Mouse (Mus musculus) heart, embryonic 11.5 days (tissue): ENCODE data around the gene Usf1. TPM values are rescaled to one million over a fixed set of nuclear protein-coding genes. Genes with fewer than 3 reads are reported as not detected.

Source experiments
- ATAC-seq: fragments of 200-750 bp; cut with Nextera tagmentation; replicated peaks from 2 replicates; pipeline ENCODE4 v1.8.0; 2017; ENCODE audit warnings: moderate library complexity; ENCODE audit not compliant: insufficient number of reproducible peaks, low FRiP score, low TSS enrichment
- H3K27ac ChIP-seq: fragments of 300-500 bp; sonication (generic); 2 replicates; pipeline ENCODE4 v1.5.1; 2014; ENCODE audit warnings: mild to moderate bottlenecking, low read depth, low read length
- H3K27me3 ChIP-seq: fragments of 300-500 bp; sonication (generic); 2 replicates; pipeline ENCODE4 v1.6.1; 2014; ENCODE audit warnings: mild to moderate bottlenecking, low read length, mixed read lengths; ENCODE audit not compliant: control insufficient read depth, insufficient read depth
- H3K36me3 ChIP-seq: fragments of 300-500 bp; sonication (generic); 2 replicates; pipeline ENCODE4 v1.6.1; 2014; ENCODE audit warnings: mild to moderate bottlenecking, low read length, moderate library complexity, mixed read lengths; ENCODE audit not compliant: control insufficient read depth, insufficient read depth
- H3K4me1 ChIP-seq: fragments of 300-500 bp; sonication (generic); 2 replicates; pipeline ENCODE4 v1.6.1; 2014; ENCODE audit warnings: low read length; ENCODE audit not compliant: control insufficient read depth, insufficient read depth
- H3K4me2 ChIP-seq: fragments of 300-500 bp; sonication (generic); 2 replicates; pipeline ENCODE4 v1.6.1; 2014; ENCODE audit warnings: mild to moderate bottlenecking, moderate library complexity
- H3K4me3 ChIP-seq: fragments of 300-500 bp; sonication (generic); 2 replicates; pipeline ENCODE4 v1.5.1; 2014; ENCODE audit warnings: low read depth, low read length
- H3K9ac ChIP-seq: fragments of 300-500 bp; sonication (generic); 2 replicates; pipeline ENCODE4 v1.6.1; 2014; ENCODE audit warnings: mild to moderate bottlenecking, low read depth, low read length, moderate library complexity
- H3K9me3 ChIP-seq: fragments of 300-500 bp; sonication (generic); replicated peaks from 2 replicates; pipeline ENCODE4 v1.6.1; 2016; ENCODE audit warnings: low read length; ENCODE audit not compliant: control insufficient read depth
- WGBS: fragments of 180-500 bp; shearing (Covaris S2); extraction: QIAGEN DNeasy Blood & Tissue Kit; methylation state at CpG from one replicate; pipeline ENCODE4 v1.1.7; 2014; ENCODE audit not compliant: insufficient replicate concordance; 5-methylcytosine and 5-hydroxymethylcytosine counted together
- polyA plus RNA-seq: library from polyadenylated mRNA; unstranded; fragments of >200 nt; fragmentation: Nextera tagmentation; extraction: Ambion mirVana; gene quantifications from 2 replicates; pipeline ENCODE4 v1.2.1, GENCODE M21; 2014

The Usf1 gene
- polyA plus RNA-seq, 1 experiment from 2014 or later: 53.3 TPM

DNA sequence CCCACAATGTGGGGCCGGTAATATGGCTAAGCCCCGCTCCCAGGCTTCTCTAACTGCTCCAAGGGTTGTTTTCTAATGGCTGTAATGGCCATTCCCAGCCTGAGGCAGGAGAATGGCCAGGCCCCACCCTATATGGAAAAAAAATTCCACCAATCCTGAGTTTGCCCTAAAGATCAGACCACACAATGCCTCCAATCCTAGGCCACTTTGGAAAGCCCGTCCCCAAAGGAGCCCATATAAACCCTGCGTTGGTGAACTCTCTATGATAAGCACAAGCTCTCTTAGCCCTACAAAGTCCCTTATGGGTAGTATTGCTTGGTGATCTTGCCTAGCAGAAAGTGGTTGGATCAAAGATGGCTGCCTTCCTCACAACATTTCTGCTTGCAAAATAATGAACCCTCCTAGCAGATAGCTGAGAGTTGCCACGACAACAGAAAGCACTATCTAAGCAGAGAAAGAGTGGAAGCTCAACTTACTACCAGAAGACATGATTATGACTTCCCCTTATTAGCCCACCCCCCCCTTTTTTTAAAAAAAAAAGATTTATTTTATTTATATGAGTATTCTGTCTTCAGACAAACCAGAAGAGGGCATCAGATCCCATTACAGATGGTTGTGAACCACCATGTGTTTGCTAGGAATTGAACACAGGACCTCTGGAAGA, 54.8 kb downstream of the Usf1 start:
- ATAC-seq: no peak
- Histone ChIP-seq H3K4me2 (no peak overlapping the region), H3K9me3 (no peaks in the 10 kb centered on the region), H3K4me1 (peaks cover 7% of the 10 kb centered on the region; the same call in 1 of the 2 replicates), H3K27ac (no peak overlapping the region), H3K36me3 (peaks cover 23% of the 10 kb centered on the region), H3K9ac (no peak overlapping the region), H3K4me3 (no peak overlapping the region), H3K27me3 (no peaks in the 10 kb centered on the region)
- 90% methylated on average over 5 of the region's 5 CpGs for WGBS

DNA sequence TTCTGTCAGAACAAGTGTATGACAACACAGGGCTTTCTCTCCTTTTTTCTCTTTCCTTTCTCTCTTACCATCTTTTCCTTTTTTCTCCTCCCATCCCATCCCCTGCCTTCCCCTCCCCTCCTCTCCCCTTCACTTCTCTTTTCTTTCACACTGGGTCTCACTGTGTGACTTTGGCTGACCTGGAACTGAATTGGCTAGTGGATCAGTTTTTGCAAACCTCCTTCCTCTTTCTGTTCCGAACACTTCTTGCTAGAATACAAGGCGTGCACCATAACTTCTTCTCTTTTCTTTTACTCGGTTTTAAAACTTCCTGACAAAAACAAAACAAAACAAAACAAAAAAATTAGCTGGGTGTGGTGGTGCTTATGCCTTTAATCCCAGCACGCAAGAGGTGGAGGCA, 55.5 kb downstream of the Usf1 start:
- WGBS: 74% methylated on average over 4 of the region's 4 CpGs
- H3K9ac ChIP-seq: no peak overlapping the region
- H3K4me2 ChIP-seq: no peak overlapping the region
- H3K4me3 ChIP-seq: no peak overlapping the region
- peaks cover 7% of the 10 kb centered on the region; the same call in 1 of the 2 replicates for H3K4me1 ChIP-seq
- no peaks in the 10 kb centered on the region for H3K9me3 ChIP-seq
- ATAC-seq: no peak
- no peaks in the 10 kb centered on the region for H3K27me3 ChIP-seq
- H3K36me3 ChIP-seq: peaks cover 20% of the 10 kb centered on the region
- no peak overlapping the region for H3K27ac ChIP-seq

Other genes starting within 250 kb of the Usf1 start
- 36.2 and 40.0 TPM in 2 replicates for gene Pcp4l1, start 215.0 kb upstream of the Usf1 start, polyA plus RNA-seq
- gene Nr1i3, start 197.3 kb upstream of the Usf1 start, polyA plus RNA-seq: 0.11 and 0.19 TPM in 2 replicates
- gene Tomm40l, start 188.8 kb upstream of the Usf1 start, polyA plus RNA-seq: 44.1 and 53.2 TPM in 2 replicates
- 13.6 and 55.4 TPM in 2 replicates for gene Apoa2, start 186.3 kb upstream of the Usf1 start, polyA plus RNA-seq
- 12.1 and 18.4 TPM in 2 replicates for gene Fcer1g, start 176.9 kb upstream of the Usf1 start, polyA plus RNA-seq
- gene Adamts4, start 160.9 kb upstream of the Usf1 start, polyA plus RNA-seq: 1.5 and 1.7 TPM in 2 replicates
- gene Ndufs2, start 159.9 kb upstream of the Usf1 start, polyA plus RNA-seq: 446 and 471 TPM in 2 replicates
- gene B4galt3, start 141.0 kb upstream of the Usf1 start, polyA plus RNA-seq: 48.4 and 49.4 TPM in 2 replicates
- 59.9 and 60.7 TPM in 2 replicates for gene Ppox, start 130.1 kb upstream of the Usf1 start, polyA plus RNA-seq
- 51.2 TPM in 2 replicates for gene Usp21, start 123.3 kb upstream of the Usf1 start, polyA plus RNA-seq
- 90.3 and 92.9 TPM in 2 replicates for gene Ufc1, start 116.3 kb upstream of the Usf1 start, polyA plus RNA-seq
- gene Dedd, start 82.2 kb upstream of the Usf1 start, polyA plus RNA-seq: 40.4 and 45.4 TPM in 2 replicates
- 24.8 and 30.9 TPM in 2 replicates for gene Nit1, start 65.7 kb upstream of the Usf1 start, polyA plus RNA-seq
- 49.5 and 51.3 TPM in 2 replicates for gene Pfdn2, start 65.6 kb upstream of the Usf1 start, polyA plus RNA-seq
- 0.49 and 0.51 TPM in 2 replicates for gene Klhdc9, start 50.5 kb upstream of the Usf1 start, polyA plus RNA-seq
- 0.08 and 0.20 TPM in 2 replicates for gene Nectin4, start 41.2 kb upstream of the Usf1 start, polyA plus RNA-seq
- 0.18 and 0.44 TPM in 2 replicates for gene Arhgap30, start 22.4 kb upstream of the Usf1 start, polyA plus RNA-seq
- 0.45 and 1.7 TPM in 2 replicates for gene Tstd1, start 7.6 kb downstream of the Usf1 start, polyA plus RNA-seq
- gene F11r, start 26.2 kb downstream of the Usf1 start, polyA plus RNA-seq: 64.1 and 65.7 TPM in 2 replicates
- 12.3 and 12.7 TPM in 2 replicates for gene Alyref2, start 92.2 kb downstream of the Usf1 start, polyA plus RNA-seq
- not detected in 2 replicates for gene Itln1, start 124.0 kb downstream of the Usf1 start, polyA plus RNA-seq
- not detected in 2 replicates for gene Cd244a, start 147.9 kb downstream of the Usf1 start, polyA plus RNA-seq
- gene Ly9, start 196.1 kb downstream of the Usf1 start, polyA plus RNA-seq: not detected in 2 replicates
- gene Slamf7, start 241.7 kb downstream of the Usf1 start, polyA plus RNA-seq: not detected in 2 replicates